Mouse (Mus musculus): ENCODE measurements around the gene Tgfb1.

Tgfb1 gene

GRCm38 (mm10) chr7:25676085-25676781, 10.6 kb upstream of the Tgfb1 start:
- DNase-seq: peak; percentile 81

- no peak for DNase-seq
Measured at GRCm38 (mm10) chr7:25677013-25677412, 9.8 kb upstream of the Tgfb1 start.

GRCm38 (mm10) chr7:25679971-25680370, 6.8 kb upstream of the Tgfb1 start:
- peak; percentile 39 for DNase-seq

GRCm38 (mm10) chr7:25680514-25681258, 6.1 kb upstream of the Tgfb1 start, which contains the start of gene B9d2:
Gene B9d2 (plus strand): TSS chr7:25680780.
- DNase-seq: peak; percentile 98

GRCm38 (mm10) chr7:25681341-25682231, 5.2 kb upstream of the Tgfb1 start:
- no peak for DNase-seq

GRCm38 (mm10) chr7:25683474-25684180, 3.2 kb upstream of the Tgfb1 start:
- peak; percentile 57 for DNase-seq

- no peak for DNase-seq
Measured at GRCm38 (mm10) chr7:25684659-25685058, 2.1 kb upstream of the Tgfb1 start.

GRCm38 (mm10) chr7:25685926-25686470, 804 bp upstream of the Tgfb1 start:
- no peak for DNase-seq

GRCm38 (mm10) chr7:25687811-25688401, 1.1 kb downstream of the Tgfb1 start:
- DNase-seq: peak; percentile 80

GRCm38 (mm10) chr7:25688810-25689586, 2.2 kb downstream of the Tgfb1 start:
- peak; percentile 88 for DNase-seq

- DNase-seq: no peak
Measured at GRCm38 (mm10) chr7:25689603-25690021, 2.8 kb downstream of the Tgfb1 start.

GRCm38 (mm10) chr7:25690051-25690450, 3.2 kb downstream of the Tgfb1 start:
- no peak for DNase-seq

- DNase-seq: no peak
Measured at GRCm38 (mm10) chr7:25694104-25694503, 7.3 kb downstream of the Tgfb1 start.

GRCm38 (mm10) chr7:25699851-25700250, 13.0 kb downstream of the Tgfb1 start:
- no peak for DNase-seq

GRCm38 (mm10) chr7:25700732-25701131, 13.9 kb downstream of the Tgfb1 start:
- no peak for DNase-seq

GRCm38 (mm10) chr7:25702350-25702749, 15.5 kb downstream of the Tgfb1 start:
- DNase-seq: no peak

- DNase-seq: no peak
Measured at GRCm38 (mm10) chr7:25703793-25704494, 17.1 kb downstream of the Tgfb1 start.

GRCm38 (mm10) chr7:25704716-25705364, 18.0 kb downstream of the Tgfb1 start:
- DNase-seq: no peak

- DNase-seq: peak; percentile 69
Measured at GRCm38 (mm10) chr7:25705801-25706251, 19.0 kb downstream of the Tgfb1 start.

Measured in kidney, postnatal 10 days (tissue).